Mouse (Mus musculus): Measurements from ENCODE around the gene Fam126a. TPM values are rescaled to one million over a fixed set of nuclear protein-coding genes. Genes with fewer than 3 reads are reported as not detected.
"Not testable (repeated sequence)": the region's sequence is repeated elsewhere in the genome, so short reads cannot be mapped to it uniquely, and the experiment has no call there.

Gene Fam126a
- polyA plus RNA-seq, 1 experiment from 2014 or later, result 41.0 TPM

DNA sequence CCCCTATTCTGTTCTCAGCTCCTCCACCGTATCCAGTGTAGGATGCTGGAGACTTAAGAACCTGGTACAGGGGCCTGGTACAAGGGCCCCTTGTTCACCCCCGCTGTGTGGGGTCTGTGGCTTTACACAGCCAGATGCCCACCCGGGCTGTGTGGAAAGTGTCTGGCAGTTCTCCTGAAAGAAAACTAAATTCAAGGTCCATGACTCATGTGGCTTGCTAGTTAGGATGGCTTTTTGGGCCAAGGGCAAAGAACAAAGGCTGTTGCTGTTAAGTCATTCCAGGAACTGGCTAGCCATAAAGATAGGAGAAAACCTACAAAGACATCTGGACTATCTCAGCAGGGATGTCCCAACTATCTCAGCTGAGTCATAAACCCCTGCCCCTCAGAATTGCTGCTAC is 121.2 kb downstream of the Fam126a start:
- no peaks in the 10 kb centered on the region for H3K4me1 ChIP-seq
- H3K9ac ChIP-seq, result no peak overlapping the region
- H3K9me3 ChIP-seq, result peaks cover 8% of the 10 kb centered on the region; the same call in 1 of the 2 replicates
- no peak overlapping the region for H3K4me2 ChIP-seq (replicated peaks)
- no peak overlapping the region for H3K4me3 ChIP-seq
- 92% methylated on average over 3 of the region's 3 CpGs for WGBS
- no peak overlapping the region for H3K27ac ChIP-seq
- no peaks in the 10 kb centered on the region for H3K27me3 ChIP-seq (replicated peaks)
- no peaks in the 10 kb centered on the region for H3K36me3 ChIP-seq
- no peak for ATAC-seq (ENCODE audit: low FRiP score, low read depth)

- Histone ChIP-seq H3K4me2 (replicated peaks) (no peak overlapping the region), H3K4me1 (no peaks in the 10 kb centered on the region), H3K27me3 (replicated peaks) (no peaks in the 10 kb centered on the region), H3K9ac (no peak overlapping the region), H3K27ac (no peak overlapping the region), H3K9me3 (peaks cover 8% of the 10 kb centered on the region; the same call in 1 of the 2 replicates), H3K36me3 (no peaks in the 10 kb centered on the region), H3K4me3 (no peak overlapping the region)
- no peak for ATAC-seq (ENCODE audit: low FRiP score, low read depth)
- WGBS, result 63% methylated on average over 4 of the region's 4 CpGs
Measured at GRCm38 (mm10) chr5:23908486-23909090, 121.9 kb downstream of the Fam126a start.

GRCm38 (mm10) chr5:23902221-23902620 is 128.3 kb downstream of the Fam126a start:
- H3K4me3 ChIP-seq, result no peak overlapping the region
- 87% methylated on average over 2 of the region's 2 CpGs for WGBS
- no peak overlapping the region for H3K9ac ChIP-seq
- no peak overlapping the region for H3K27ac ChIP-seq
- H3K36me3 ChIP-seq, result no peaks in the 10 kb centered on the region
- no peak for ATAC-seq (ENCODE audit: low FRiP score, low read depth)
- H3K4me1 ChIP-seq, result no peaks in the 10 kb centered on the region
- no peaks in the 10 kb centered on the region for H3K27me3 ChIP-seq (replicated peaks)
- no peak overlapping the region for H3K4me2 ChIP-seq (replicated peaks)
- no peaks in the 10 kb centered on the region for H3K9me3 ChIP-seq

GRCm38 (mm10) chr5:23900190-23900589 is 130.3 kb downstream of the Fam126a start:
- no peaks in the 10 kb centered on the region for H3K9me3 ChIP-seq
- no peak overlapping the region for H3K4me3 ChIP-seq
- ATAC-seq (ENCODE audit: low FRiP score, low read depth), result no peak
- no peak overlapping the region for H3K27ac ChIP-seq
- no peaks in the 10 kb centered on the region for H3K36me3 ChIP-seq
- no peaks in the 10 kb centered on the region for H3K4me1 ChIP-seq
- H3K27me3 ChIP-seq (replicated peaks), result no peaks in the 10 kb centered on the region
- no peak overlapping the region for H3K9ac ChIP-seq
- WGBS, result 71% methylated on average over 4 of the region's 4 CpGs
- no peak overlapping the region for H3K4me2 ChIP-seq (replicated peaks)

GRCm38 (mm10) chr5:23893864-23894771 is 136.4 kb downstream of the Fam126a start:
- 87% methylated on average over 11 of the region's 11 CpGs for WGBS
- Histone ChIP-seq H3K9ac (no peak overlapping the region), H3K4me3 (no peak overlapping the region), H3K4me2 (replicated peaks) (no peak overlapping the region), H3K27ac (no peak overlapping the region), H3K9me3 (no peaks in the 10 kb centered on the region), H3K27me3 (replicated peaks) (no peaks in the 10 kb centered on the region), H3K4me1 (no peaks in the 10 kb centered on the region), H3K36me3 (no peaks in the 10 kb centered on the region)
- ATAC-seq (ENCODE audit: low FRiP score, low read depth), result no peak

GRCm38 (mm10) chr5:23893156-23893863 is 137.2 kb downstream of the Fam126a start:
- no peak overlapping the region for H3K27ac ChIP-seq
- ATAC-seq (ENCODE audit: low FRiP score, low read depth), result no peak
- H3K4me2 ChIP-seq (replicated peaks), result no peak overlapping the region
- WGBS, result 73% methylated on average over 5 of the region's 5 CpGs
- no peaks in the 10 kb centered on the region for H3K36me3 ChIP-seq
- no peaks in the 10 kb centered on the region for H3K27me3 ChIP-seq (replicated peaks)
- H3K9me3 ChIP-seq, result no peaks in the 10 kb centered on the region
- H3K9ac ChIP-seq, result no peak overlapping the region
- no peaks in the 10 kb centered on the region for H3K4me1 ChIP-seq
- no peak overlapping the region for H3K4me3 ChIP-seq

GRCm38 (mm10) chr5:23890734-23891133 is 139.8 kb downstream of the Fam126a start:
- ATAC-seq (ENCODE audit: low FRiP score, low read depth), result no peak
- Histone ChIP-seq H3K4me3 (no peak overlapping the region), H3K36me3 (no peaks in the 10 kb centered on the region), H3K27ac (no peak overlapping the region), H3K9ac (no peak overlapping the region), H3K27me3 (replicated peaks) (no peaks in the 10 kb centered on the region), H3K4me1 (no peaks in the 10 kb centered on the region), H3K9me3 (no peaks in the 10 kb centered on the region), H3K4me2 (replicated peaks) (no peak overlapping the region)
- WGBS, result 43% methylated on average over 10 of the region's 10 CpGs

DNA sequence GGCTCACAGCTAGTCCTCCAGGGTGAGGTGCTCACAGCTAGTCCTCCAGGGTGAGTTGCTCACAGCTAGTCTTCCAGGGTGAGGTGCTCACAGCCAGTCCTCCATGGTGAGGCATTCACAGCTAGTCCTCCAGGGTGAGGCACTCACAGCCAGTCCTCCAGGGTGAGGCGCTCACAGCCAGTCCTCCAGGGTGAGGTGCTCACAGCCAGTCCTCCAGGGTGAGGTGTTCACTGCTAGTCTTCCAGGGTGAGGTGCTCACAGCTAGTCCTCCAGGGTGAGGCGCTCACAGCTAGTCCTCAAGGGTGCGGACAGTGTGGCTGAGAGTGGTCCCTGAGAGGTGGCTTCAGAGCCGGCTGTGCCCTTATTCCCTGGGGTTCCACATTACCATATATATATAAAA is 141.0 kb downstream of the Fam126a start:
- WGBS, result 70% methylated on average over 4 of the region's 4 CpGs
- H3K36me3 ChIP-seq, result no peaks in the 10 kb centered on the region
- no peak overlapping the region for H3K4me3 ChIP-seq
- H3K27me3 ChIP-seq (replicated peaks), result no peaks in the 10 kb centered on the region
- no peak overlapping the region for H3K9ac ChIP-seq
- no peaks in the 10 kb centered on the region for H3K4me1 ChIP-seq
- no peak overlapping the region for H3K27ac ChIP-seq
- H3K9me3 ChIP-seq, result no peaks in the 10 kb centered on the region
- no peak for ATAC-seq (ENCODE audit: low FRiP score, low read depth)
- H3K4me2 ChIP-seq (replicated peaks), result no peak overlapping the region

DNA sequence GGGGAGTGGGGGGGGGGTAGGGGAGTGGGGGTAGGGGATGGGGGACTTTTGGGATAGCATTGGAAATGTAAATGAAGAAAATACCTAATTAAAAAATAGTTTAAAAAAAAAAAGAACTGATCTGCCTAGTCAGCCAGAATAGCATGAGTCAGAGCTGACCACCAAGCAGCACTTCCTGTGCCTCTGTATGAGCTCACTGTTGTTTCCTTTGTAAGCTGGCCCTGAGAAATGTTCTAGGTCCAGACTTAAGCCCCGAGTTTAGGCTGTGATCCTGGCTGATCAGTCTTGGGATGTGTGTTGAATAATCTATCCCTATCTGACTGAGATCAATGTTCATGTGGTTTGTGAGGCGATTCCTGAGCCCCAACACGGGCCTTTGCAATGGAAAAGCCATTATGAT is 143.4 kb downstream of the Fam126a start:
- Histone ChIP-seq H3K36me3 (no peaks in the 10 kb centered on the region), H3K9ac (no peak overlapping the region), H3K4me2 (replicated peaks) (no peak overlapping the region), H3K27me3 (replicated peaks) (no peaks in the 10 kb centered on the region), H3K27ac (no peak overlapping the region), H3K4me3 (no peak overlapping the region), H3K9me3 (no peaks in the 10 kb centered on the region), H3K4me1 (no peaks in the 10 kb centered on the region)
- WGBS, result 79% methylated on average over 3 of the region's 3 CpGs
- ATAC-seq (ENCODE audit: low FRiP score, low read depth), result no peak

DNA sequence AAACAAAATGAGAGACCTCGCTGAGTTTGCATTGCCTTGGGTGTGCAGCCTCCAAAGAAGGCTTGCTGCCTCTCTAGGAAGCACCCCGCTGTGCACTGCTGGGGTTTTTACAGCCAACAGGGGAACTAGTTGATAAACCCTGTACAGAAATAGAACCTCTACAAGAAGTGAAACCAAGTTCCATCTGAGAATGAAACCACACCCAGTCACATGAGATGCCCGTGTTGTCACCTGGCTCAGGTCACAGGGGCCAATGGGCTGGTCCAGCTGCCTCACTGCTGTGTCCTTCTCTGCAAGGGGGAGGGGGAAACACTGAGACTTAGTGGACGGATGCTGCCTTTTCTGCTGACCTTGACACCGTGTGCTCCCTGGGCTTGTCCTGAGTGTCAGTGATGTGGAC is 156.0 kb downstream of the Fam126a start:
- Histone ChIP-seq H3K27me3 (replicated peaks) (no peaks in the 10 kb centered on the region), H3K9ac (no peak overlapping the region), H3K9me3 (no peaks in the 10 kb centered on the region), H3K36me3 (no peaks in the 10 kb centered on the region), H3K4me1 (no peaks in the 10 kb centered on the region), H3K27ac (no peak overlapping the region), H3K4me2 (replicated peaks) (no peak overlapping the region), H3K4me3 (no peak overlapping the region)
- WGBS, result 67% methylated on average over 5 of the region's 5 CpGs
- ATAC-seq (ENCODE audit: low FRiP score, low read depth), result no peak

DNA sequence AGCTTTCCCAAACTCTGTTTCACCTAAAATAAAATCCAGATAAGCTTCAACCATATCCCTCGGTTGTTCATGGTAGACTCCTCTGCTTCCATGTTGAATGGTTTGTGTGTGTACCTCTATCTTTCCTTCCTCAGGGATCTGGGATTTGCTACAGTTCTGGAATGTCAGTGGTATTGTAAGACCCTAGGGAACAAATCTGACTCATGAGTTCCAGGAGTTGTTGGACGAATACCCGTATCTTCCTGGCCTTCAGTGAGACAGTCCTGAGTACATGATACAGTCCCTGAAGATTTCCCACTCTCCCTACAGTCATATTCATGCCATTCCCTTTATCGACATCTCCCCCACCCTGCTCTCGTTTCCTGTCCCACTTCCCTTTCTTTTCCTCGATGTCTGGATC is 157.9 kb downstream of the Fam126a start:
- no peak overlapping the region for H3K4me3 ChIP-seq
- H3K4me1 ChIP-seq, result no peaks in the 10 kb centered on the region
- no peak overlapping the region for H3K4me2 ChIP-seq (replicated peaks)
- H3K36me3 ChIP-seq, result no peaks in the 10 kb centered on the region
- H3K9me3 ChIP-seq, result no peaks in the 10 kb centered on the region
- ATAC-seq (ENCODE audit: low FRiP score, low read depth), result no peak
- WGBS, result 91% methylated on average over 6 of the region's 6 CpGs
- no peak overlapping the region for H3K27ac ChIP-seq
- no peak overlapping the region for H3K9ac ChIP-seq
- H3K27me3 ChIP-seq (replicated peaks), result no peaks in the 10 kb centered on the region

- not testable (repeated sequence) for H3K36me3 ChIP-seq; H3K9me3 ChIP-seq; H3K27me3 ChIP-seq (replicated peaks); H3K4me2 ChIP-seq (replicated peaks); H3K4me3 ChIP-seq; ATAC-seq (ENCODE audit: low FRiP score, low read depth); H3K27ac ChIP-seq; H3K9ac ChIP-seq; H3K4me1 ChIP-seq
- WGBS, result 87% methylated on average over 2 of the region's 2 CpGs
Measured at GRCm38 (mm10) chr5:23871323-23871722, 159.2 kb downstream of the Fam126a start.

Measured in neural tube, embryonic 12.5 days (tissue).